Mouse (Mus musculus) gastrocnemius, postnatal 25 days (tissue): ENCODE measurements around the gene Hivep3. TPM values are rescaled to one million over a fixed set of nuclear protein-coding genes. Genes with fewer than 3 reads are reported as not detected.

ENCODE experiments used
- DNase-seq: peaks from one replicate; pipeline ENCODE4 v3.0.0; 2022
- total RNA-seq, 2 experiments: library from RNA; stranded (reverse); gene quantifications; 1 replicate in 1 of 2; 2 replicates in 1 of 2; pipeline ENCODE4 v1.2.3; 2021

Hivep3 gene
- total RNA-seq, 2 experiments from 2014 or later: 2.4 TPM

DNA sequence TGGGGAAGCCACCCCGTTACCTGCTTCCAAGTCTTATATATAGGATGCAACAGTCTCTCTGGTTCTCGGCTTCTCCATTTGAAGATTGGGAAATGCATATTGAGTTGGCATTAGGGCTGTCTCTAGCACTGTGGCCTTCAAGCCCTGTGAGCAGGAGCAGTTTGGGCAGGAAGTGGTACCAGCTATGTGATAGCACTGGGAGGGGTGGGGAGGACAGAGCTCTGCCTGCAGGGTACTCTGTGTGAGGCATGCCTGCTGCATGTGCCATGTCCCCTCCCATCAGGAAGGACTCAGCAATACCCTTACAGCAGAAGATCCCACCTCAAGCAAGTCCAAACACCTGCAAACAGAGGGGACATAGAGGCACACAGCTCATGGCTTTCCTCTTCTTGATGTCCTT, 142.0 kb downstream of the Hivep3 start:
- no peak for DNase-seq

DNA sequence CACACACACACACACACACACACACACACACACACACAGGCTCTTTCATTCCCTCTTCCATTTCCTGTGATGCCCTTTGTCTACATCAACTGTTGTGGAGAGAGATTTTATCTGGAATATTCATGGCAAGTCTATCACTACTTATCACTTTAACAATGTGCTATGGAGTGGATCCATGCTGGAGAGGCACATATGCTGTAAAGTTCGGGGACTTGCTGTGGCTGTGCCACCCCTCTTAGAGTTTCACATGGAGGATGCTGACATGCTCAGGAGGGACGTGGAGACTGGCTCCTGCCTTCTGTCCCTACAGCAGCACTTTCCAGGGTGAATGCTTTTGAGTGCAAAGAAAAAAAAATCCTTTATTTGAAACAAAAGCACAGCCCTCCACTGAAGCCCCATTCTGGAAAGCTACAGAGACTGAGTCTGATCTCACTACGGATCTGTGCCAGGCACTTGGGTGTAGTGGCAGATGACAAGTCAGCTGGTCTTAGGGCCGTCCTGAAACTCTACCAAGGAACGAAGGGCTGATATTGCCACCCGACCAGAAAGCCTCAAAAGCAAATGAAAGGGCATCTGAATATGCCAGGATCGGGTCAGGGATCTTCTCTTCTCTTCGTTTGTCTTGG, 143.1 kb downstream of the Hivep3 start:
- no peak for DNase-seq

DNA sequence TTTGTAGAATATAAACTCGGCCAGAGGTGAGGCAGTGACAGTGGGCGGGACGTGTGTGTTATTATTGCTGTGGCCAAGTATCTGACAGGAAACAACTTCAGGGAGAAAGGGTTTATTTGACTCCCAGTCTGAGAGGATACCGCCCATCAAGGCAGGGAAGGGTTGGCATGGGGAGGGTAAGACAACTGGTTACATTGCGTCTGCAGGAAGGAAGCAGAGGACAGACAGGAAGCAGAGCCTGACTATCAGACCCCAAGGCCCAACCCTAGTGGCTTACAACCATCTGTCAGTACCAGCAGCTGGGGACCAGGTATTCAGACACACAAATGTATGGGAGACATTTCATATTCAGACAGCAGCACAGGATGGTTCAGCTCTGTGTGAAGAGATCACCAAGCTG, 144.6 kb downstream of the Hivep3 start:
- DNase-seq: no peak

DNA sequence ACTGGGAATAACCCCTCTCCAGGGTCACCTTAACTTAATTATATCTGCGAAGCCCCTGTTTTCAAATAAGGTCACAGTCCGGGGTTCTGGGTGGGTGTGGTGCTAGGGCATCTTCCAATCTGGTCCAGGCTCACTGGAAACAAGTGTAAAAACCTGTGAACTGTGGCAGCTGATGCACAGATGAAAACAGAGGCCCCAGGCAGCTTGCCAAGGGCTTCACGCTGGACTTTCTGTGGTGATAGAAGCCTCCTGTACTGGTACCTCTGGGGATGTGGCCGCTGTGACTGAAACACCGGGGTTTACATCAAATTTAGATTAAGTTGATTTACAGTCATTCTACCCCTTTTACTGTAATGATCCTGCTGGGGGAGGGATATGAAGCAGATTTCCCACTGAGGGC, 146.1 kb downstream of the Hivep3 start:
- DNase-seq: no peak

GRCm38 (mm10) chr4:119880270-119880669, 146.7 kb downstream of the Hivep3 start:
- no peak for DNase-seq

- no peak for DNase-seq
These were observed 147.7 kb downstream of the Hivep3 start for GRCm38 (mm10) chr4:119881292-119881691.

DNA sequence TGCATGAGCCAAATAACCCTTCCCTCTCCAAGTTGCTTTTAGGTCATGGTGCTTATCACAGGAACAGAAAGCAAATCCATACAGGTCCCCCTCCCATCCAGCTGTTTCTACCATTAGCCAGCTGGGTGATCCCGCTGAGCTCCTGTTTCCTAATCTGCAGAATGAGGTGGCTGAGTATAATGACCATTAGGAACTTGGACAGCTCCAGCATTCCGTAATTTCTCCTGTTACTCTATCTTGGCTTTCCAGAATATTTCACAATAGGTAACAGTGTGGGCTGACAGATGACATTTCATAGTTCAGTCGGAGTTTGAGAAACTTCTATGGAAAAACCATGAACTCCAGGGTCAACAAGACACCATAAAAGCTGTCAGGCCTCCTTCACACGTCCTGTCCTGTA, 148.8 kb downstream of the Hivep3 start:
- no peak for DNase-seq

DNA sequence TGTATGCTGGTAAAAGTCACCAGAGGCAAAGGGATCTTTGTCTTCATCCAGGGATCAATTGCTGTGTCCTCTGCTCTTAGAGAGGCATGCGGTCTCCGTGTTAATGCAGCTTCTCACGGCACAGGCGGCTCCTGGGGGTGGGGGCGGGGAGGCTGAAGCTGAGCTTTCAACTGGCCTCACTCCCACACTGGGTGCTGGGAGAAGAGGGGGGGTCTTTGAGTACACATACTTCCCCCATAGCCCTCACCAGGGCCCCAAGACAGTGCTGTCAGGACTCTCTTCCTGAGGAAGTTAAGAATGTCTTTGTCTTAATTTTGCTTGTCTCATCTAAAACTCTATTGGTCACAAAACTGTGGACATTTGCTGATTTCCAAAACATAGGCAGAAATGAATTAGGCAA, 149.2 kb downstream of the Hivep3 start:
- no peak for DNase-seq

- no peak for DNase-seq
These were observed 153.0 kb downstream of the Hivep3 start for GRCm38 (mm10) chr4:119886621-119887020.

DNA sequence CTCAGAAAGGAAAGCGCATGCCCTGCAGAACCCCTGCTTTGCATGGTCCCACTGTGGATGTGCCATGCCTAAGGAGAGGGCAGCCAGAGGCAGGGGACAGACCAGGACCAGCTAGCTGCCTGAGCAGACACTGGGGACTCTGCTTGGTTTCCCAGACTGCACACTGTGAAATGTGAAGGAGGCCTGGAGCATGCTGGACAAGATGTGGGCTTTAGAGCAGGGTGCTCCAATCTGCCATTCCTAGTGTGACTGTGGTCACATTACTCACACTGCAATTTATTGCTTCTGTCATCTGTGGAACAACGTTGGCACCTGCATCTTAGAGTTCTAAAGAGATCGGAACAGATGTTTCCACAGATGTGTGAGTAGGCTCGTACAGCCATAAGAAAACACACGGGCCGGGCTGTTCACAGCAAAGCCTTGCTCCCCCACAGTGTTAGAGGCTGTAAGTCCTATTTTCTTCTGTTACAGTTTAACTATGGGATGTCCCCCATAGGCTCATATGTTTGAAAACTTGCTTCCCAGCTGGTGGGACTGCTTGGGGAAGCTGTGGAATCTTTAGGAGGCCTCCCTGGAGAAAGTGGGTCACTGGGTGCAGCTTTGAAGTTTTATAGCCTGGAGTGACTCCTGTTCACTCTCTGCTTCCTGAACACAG, 154.1 kb downstream of the Hivep3 start:
- no peak for DNase-seq

DNA sequence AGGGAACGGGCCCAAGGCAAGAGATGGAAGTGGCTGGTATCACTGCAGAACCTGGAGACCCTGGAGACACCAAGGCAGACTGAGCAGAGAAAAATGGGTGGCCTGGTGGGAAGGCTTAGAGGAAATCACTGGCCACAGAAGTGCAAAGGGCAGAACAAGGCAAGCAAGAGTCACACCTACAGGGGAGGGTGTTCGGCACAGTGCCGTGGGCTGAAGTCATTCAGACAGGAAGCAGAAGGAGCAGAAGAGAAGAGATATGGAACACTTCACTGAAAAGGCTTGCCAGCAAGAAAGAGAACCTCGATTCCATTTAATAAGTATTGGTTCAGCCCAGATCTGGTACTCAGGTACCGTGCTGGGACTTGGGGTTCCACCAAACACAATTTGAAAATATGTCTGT, 156.2 kb downstream of the Hivep3 start:
- no peak for DNase-seq

DNA sequence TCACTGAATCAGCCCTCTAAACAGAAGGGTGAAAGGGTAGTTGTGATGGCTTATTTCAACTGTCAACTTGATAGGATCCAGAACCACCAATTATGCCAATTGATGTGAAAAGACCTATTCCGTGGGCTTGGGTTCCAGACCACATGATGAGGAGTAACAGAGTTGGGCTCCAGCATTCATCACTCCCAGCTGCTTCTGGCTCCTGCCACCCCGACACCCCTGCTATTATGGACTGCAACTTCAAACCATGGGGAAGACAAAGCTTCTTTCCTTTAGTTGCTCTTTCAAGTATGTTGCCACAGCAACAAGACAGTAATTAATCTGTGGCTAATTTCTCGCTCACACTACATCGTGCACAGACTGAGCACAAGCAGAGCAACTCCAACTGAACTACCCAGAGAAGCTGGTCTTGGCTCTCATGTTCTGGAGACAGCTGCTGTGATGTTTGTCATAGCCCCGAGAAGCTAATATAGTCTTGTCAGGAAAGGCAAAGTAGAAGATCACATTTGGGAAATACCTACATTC, 159.7 kb downstream of the Hivep3 start:
- DNase-seq: no peak

DNA sequence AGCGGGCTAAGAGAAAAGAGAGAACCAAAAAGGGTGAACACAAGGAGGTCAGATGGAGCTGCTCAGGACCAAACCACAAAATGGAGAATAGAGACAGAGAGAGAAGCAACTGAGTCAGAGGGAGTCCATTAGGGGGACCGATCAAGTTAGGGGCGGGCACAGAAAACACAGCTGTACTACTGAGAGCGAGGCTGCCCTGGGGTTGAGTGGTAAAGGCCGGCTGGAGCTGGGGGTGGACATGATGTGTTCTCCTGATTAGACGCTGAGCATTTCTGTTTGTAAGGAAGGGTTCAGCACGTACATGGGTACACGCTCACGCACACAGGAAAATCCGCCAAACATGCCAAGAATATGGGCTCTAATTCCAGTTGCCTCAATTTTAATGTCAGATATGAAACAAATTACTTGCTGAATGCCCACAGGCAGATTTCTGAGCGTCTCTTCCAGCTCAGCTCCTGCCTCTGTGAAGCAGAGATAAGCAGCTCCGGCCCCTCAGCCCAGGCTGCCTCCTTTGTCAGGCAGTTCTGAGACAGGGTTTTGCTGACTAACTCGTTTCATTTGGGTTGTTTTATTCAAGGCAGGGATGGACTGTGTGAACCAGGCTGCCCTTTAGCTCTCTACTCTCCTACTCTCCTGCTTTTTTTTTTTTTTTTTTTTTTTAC, 161.3 kb downstream of the Hivep3 start:
- no peak for DNase-seq

DNA sequence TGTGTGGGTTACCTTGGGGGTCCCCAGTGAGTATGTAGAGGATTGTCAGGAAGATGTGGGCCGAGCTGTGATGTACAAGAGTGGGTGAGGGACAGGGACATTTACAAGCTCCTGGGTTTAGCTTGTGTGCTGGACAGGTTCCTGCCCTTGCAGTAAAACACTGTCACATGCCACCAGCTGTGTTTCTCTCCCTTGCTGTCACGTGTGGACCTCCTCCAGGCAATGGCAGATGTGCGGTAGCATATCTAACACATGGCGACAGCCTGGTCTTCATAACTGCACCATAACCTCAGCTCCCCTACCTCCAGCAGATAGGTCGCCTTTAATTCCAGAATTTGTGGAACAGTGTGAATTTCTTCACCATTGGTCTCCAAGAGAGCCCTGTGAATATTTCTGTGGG, 161.9 kb downstream of the Hivep3 start:
- DNase-seq: no peak

DNA sequence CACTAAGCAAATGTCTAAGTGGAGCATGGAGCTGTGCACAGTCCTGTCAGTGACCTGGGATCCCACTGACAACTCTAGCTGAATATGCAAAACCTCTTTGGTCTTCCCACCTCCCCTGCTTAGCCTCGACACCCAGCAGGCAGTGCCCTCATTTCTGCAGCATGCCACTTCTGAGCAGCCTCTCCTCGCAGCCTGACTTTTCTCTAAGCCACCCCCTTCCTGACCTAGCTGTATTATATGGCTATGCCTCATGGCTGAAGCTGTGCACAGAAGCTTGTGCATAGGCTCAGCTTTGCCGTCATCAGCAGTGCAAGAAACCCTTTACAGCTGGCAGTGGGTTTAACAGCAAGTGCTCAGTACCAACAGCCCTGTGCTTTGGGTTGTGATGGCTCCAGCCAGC, 163.0 kb downstream of the Hivep3 start:
- no peak for DNase-seq

- DNase-seq: no peak
These were observed 163.7 kb downstream of the Hivep3 start for GRCm38 (mm10) chr4:119897054-119897855.

DNA sequence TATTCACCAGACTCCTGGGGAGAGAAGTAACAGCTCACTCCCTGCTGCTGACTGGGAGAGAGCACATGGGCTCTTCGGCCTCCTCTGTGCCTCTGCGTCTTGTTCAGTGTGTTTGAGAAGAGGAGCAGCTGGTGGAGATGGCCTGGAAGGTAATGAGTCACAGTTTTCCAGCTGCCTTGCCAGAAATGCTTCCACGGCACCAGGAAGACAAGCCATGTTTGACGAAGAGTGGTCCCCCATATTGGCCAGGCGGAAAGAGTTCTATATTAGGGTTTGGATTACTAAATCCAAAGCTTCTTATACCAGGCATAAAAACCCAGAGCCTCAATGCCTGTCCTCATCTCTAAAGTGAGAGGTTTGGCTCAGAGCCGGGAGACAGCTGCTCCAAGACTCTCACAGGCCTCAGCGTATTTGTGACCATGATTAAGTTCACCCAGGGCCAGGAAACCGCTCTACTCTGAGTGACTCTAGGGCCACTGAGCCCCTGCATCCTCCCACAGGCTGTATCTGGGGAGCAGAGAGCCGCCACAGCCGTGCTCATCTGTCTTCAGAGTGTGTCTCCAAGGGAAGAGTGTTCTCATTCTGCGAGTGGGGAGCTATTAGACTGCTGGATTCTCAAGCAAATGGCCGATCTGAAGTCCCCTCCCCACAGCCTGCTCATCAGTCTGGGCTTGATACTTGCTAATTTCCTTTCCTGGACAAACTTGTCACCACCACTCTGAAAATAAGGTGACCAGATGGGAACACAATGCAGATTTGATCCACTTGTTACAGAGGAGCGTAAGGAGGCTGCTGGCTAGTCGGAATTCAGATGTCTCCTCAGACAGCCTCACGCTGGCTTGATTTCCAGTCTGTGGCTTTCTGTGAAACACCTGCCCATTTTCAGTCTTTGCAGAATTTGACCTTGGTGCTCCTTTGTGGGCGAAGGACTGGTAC, 168.2 kb downstream of the Hivep3 start:
- DNase-seq: peak; percentile 68

- no peak for DNase-seq
These were observed 169.7 kb downstream of the Hivep3 start for GRCm38 (mm10) chr4:119903328-119903727.

- DNase-seq: no peak
These were observed 170.2 kb downstream of the Hivep3 start for GRCm38 (mm10) chr4:119903806-119904205.

DNA sequence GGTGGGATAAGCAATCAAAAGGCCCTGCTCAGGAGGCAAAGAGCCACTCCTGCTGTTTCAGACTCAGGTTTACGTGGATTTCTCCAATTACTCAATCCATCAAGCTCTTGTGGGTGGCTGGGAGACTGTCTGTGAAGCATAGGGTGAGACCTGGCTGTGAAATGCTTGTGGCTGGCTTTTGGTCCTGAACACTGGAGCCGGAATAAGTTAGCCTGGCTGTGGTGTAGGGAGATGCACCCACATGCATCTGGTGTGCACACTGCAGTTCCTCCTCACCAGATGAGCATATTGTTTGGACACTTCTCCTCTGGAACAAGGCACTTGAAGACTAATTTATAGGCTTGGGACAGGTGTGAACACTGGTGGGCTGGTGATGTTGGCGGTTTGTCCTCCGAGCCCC, 170.7 kb downstream of the Hivep3 start:
- no peak for DNase-seq

DNA sequence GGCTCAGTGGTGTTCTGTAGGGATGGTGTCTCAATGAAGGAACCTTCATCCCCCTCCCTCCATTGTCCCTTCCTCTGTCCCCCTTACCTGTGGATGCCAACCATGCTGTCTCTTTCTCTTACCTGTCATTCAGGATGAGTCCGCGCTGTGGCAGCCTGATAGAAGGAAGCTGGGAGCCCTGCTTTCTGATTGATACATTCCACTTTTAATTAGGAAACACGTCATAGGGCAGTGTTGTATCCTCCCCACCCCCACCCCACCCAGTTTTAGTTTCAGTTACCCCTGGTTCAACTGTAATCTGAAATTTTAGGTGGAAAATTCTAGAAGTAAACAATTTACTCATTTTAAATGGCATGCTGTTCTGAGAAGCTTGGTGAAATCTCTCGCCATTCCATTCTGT, 173.5 kb downstream of the Hivep3 start:
- no peak for DNase-seq
